Mouse (Mus musculus): ENCODE measurements around the gene Syce1. TPM values are rescaled to one million over a fixed set of nuclear protein-coding genes. Genes with fewer than 3 reads are reported as not detected.
"Not testable (repeated sequence)": the region's sequence is repeated elsewhere in the genome, so short reads cannot be mapped to it uniquely, and the experiment has no call there.

Gene Syce1
- polyA plus RNA-seq, 1 experiment from 2014 or later = 0.70 TPM

- Histone ChIP-seq H3K4me3 (ENCODE audit: low read depth, low read length) (no peak overlapping the region), H3K4me1 (ENCODE audit: control insufficient read depth, insufficient read depth, low read length) (no peaks in the 10 kb centered on the region), H3K27ac (ENCODE audit: low read depth, low read length) (no peak overlapping the region), H3K9me3 (replicated peaks; ENCODE audit: control insufficient read depth, low read length) (no peaks in the 10 kb centered on the region), H3K36me3 (ENCODE audit: control insufficient read depth, insufficient read depth, low read length) (no peaks in the 10 kb centered on the region), H3K9ac (ENCODE audit: low read depth, low read length) (no peak overlapping the region), H3K4me2 (no peak overlapping the region), H3K27me3 (ENCODE audit: control insufficient read depth, insufficient read depth, low read length) (no peaks in the 10 kb centered on the region)
- WGBS (ENCODE audit: insufficient replicate concordance) = 76% methylated on average over 3 of the region's 3 CpGs
- no peak for ATAC-seq (replicated peaks; ENCODE audit: insufficient number of reproducible peaks, low FRiP score, low TSS enrichment)
These were observed 10.0 kb upstream of the Syce1 start for GRCm38 (mm10) chr7:140797619-140798018.

GRCm38 (mm10) chr7:140793541-140793940 lies 5.9 kb upstream of the Syce1 start:
- Histone ChIP-seq H3K4me2 (no peak overlapping the region), H3K4me3 (ENCODE audit: low read depth, low read length) (no peak overlapping the region), H3K27ac (ENCODE audit: low read depth, low read length) (no peak overlapping the region), H3K27me3 (ENCODE audit: control insufficient read depth, insufficient read depth, low read length) (no peaks in the 10 kb centered on the region), H3K9me3 (replicated peaks; ENCODE audit: control insufficient read depth, low read length) (no peaks in the 10 kb centered on the region), H3K4me1 (ENCODE audit: control insufficient read depth, insufficient read depth, low read length) (no peaks in the 10 kb centered on the region), H3K36me3 (ENCODE audit: control insufficient read depth, insufficient read depth, low read length) (no peaks in the 10 kb centered on the region), H3K9ac (ENCODE audit: low read depth, low read length) (no peak overlapping the region)
- no peak for ATAC-seq (replicated peaks; ENCODE audit: insufficient number of reproducible peaks, low FRiP score, low TSS enrichment)
- WGBS (ENCODE audit: insufficient replicate concordance) = 63% methylated on average over 4 of the region's 4 CpGs

GRCm38 (mm10) chr7:140788053-140788435 lies 392 bp upstream of the Syce1 start:
- H3K4me3 ChIP-seq (ENCODE audit: low read depth, low read length) = no peak overlapping the region
- H3K27me3 ChIP-seq (ENCODE audit: control insufficient read depth, insufficient read depth, low read length) = no peaks in the 10 kb centered on the region
- H3K9ac ChIP-seq (ENCODE audit: low read depth, low read length) = no peak overlapping the region
- no peaks in the 10 kb centered on the region for H3K9me3 ChIP-seq (replicated peaks; ENCODE audit: control insufficient read depth, low read length)
- H3K4me1 ChIP-seq (ENCODE audit: control insufficient read depth, insufficient read depth, low read length) = no peaks in the 10 kb centered on the region
- no peak overlapping the region for H3K27ac ChIP-seq (ENCODE audit: low read depth, low read length)
- no peaks in the 10 kb centered on the region for H3K36me3 ChIP-seq (ENCODE audit: control insufficient read depth, insufficient read depth, low read length)
- whole genome bisulfite sequencing (ENCODE audit: insufficient replicate concordance) = 82% methylated on average over 7 of the region's 7 CpGs
- no peak; the same call in 1 of the 2 replicates for ATAC-seq (replicated peaks; ENCODE audit: insufficient number of reproducible peaks, low FRiP score, low TSS enrichment)
- H3K4me2 ChIP-seq = no peak overlapping the region

- Histone ChIP-seq H3K9me3 (replicated peaks; ENCODE audit: control insufficient read depth, low read length) (no peaks in the 10 kb centered on the region), H3K4me2 (no peak overlapping the region), H3K4me3 (ENCODE audit: low read depth, low read length) (no peak overlapping the region), H3K36me3 (ENCODE audit: control insufficient read depth, insufficient read depth, low read length) (no peaks in the 10 kb centered on the region), H3K27ac (ENCODE audit: low read depth, low read length) (no peak overlapping the region), H3K9ac (ENCODE audit: low read depth, low read length) (no peak overlapping the region), H3K4me1 (ENCODE audit: control insufficient read depth, insufficient read depth, low read length) (no peaks in the 10 kb centered on the region), H3K27me3 (ENCODE audit: control insufficient read depth, insufficient read depth, low read length) (no peaks in the 10 kb centered on the region)
- ATAC-seq (replicated peaks; ENCODE audit: insufficient number of reproducible peaks, low FRiP score, low TSS enrichment) = no peak
- 79% methylated on average over 4 of the region's 4 CpGs for WGBS (ENCODE audit: insufficient replicate concordance)
These were observed 7.1 kb downstream of the Syce1 start for GRCm38 (mm10) chr7:140780548-140780947.

GRCm38 (mm10) chr7:140765888-140766739 lies 21.5 kb downstream of the Syce1 start:
- Histone ChIP-seq H3K4me2 (no peak overlapping the region), H3K27ac (ENCODE audit: low read depth, low read length) (no peak overlapping the region), H3K4me1 (ENCODE audit: control insufficient read depth, insufficient read depth, low read length) (no peaks in the 10 kb centered on the region), H3K9ac (ENCODE audit: low read depth, low read length) (no peak overlapping the region), H3K36me3 (ENCODE audit: control insufficient read depth, insufficient read depth, low read length) (no peaks in the 10 kb centered on the region), H3K27me3 (ENCODE audit: control insufficient read depth, insufficient read depth, low read length) (no peaks in the 10 kb centered on the region), H3K9me3 (replicated peaks; ENCODE audit: control insufficient read depth, low read length) (no peaks in the 10 kb centered on the region), H3K4me3 (ENCODE audit: low read depth, low read length) (no peak overlapping the region)
- ATAC-seq (replicated peaks; ENCODE audit: insufficient number of reproducible peaks, low FRiP score, low TSS enrichment) = no peak
- 61% methylated on average over 12 of the region's 12 CpGs for WGBS (ENCODE audit: insufficient replicate concordance)

GRCm38 (mm10) chr7:140765391-140765790 lies 22.3 kb downstream of the Syce1 start:
- H3K4me1 ChIP-seq (ENCODE audit: control insufficient read depth, insufficient read depth, low read length); H3K36me3 ChIP-seq (ENCODE audit: control insufficient read depth, insufficient read depth, low read length); H3K9me3 ChIP-seq (replicated peaks; ENCODE audit: control insufficient read depth, low read length); H3K4me3 ChIP-seq (ENCODE audit: low read depth, low read length); H3K9ac ChIP-seq (ENCODE audit: low read depth, low read length); H3K27ac ChIP-seq (ENCODE audit: low read depth, low read length); ATAC-seq (replicated peaks; ENCODE audit: insufficient number of reproducible peaks, low FRiP score, low TSS enrichment); H3K27me3 ChIP-seq (ENCODE audit: control insufficient read depth, insufficient read depth, low read length); H3K4me2 ChIP-seq: not testable (repeated sequence)
- 61% methylated on average over 1 of the region's 1 CpGs for WGBS (ENCODE audit: insufficient replicate concordance)

- no peaks in the 10 kb centered on the region for H3K9me3 ChIP-seq (replicated peaks; ENCODE audit: control insufficient read depth, low read length)
- no peak for ATAC-seq (replicated peaks; ENCODE audit: insufficient number of reproducible peaks, low FRiP score, low TSS enrichment)
- H3K4me1 ChIP-seq (ENCODE audit: control insufficient read depth, insufficient read depth, low read length) = no peaks in the 10 kb centered on the region
- 79% methylated on average over 7 of the region's 7 CpGs for WGBS (ENCODE audit: insufficient replicate concordance)
- no peak within 1 kb of the TSS for H3K4me2 ChIP-seq
- no peak within 1 kb of the TSS for H3K9ac ChIP-seq (ENCODE audit: low read depth, low read length)
- no peaks in the 10 kb centered on the region for H3K27me3 ChIP-seq (ENCODE audit: control insufficient read depth, insufficient read depth, low read length)
- no peak within 1 kb of the TSS for H3K27ac ChIP-seq (ENCODE audit: low read depth, low read length)
- no peak within 1 kb of the TSS for H3K4me3 ChIP-seq (ENCODE audit: low read depth, low read length)
- no peaks in the 10 kb centered on the region for H3K36me3 ChIP-seq (ENCODE audit: control insufficient read depth, insufficient read depth, low read length)
These were observed 24.1 kb downstream of the Syce1 start, which contains the start of gene Cyp2e1 for GRCm38 (mm10) chr7:140763447-140764020. Gene Cyp2e1 (plus strand): TSS chr7:140763739.

GRCm38 (mm10) chr7:140760647-140761046 lies 27.0 kb downstream of the Syce1 start:
- Histone ChIP-seq H3K4me2 (no peak overlapping the region), H3K36me3 (ENCODE audit: control insufficient read depth, insufficient read depth, low read length) (no peaks in the 10 kb centered on the region), H3K27ac (ENCODE audit: low read depth, low read length) (no peak overlapping the region), H3K4me3 (ENCODE audit: low read depth, low read length) (no peak overlapping the region), H3K27me3 (ENCODE audit: control insufficient read depth, insufficient read depth, low read length) (no peaks in the 10 kb centered on the region), H3K9ac (ENCODE audit: low read depth, low read length) (no peak overlapping the region), H3K4me1 (ENCODE audit: control insufficient read depth, insufficient read depth, low read length) (no peaks in the 10 kb centered on the region), H3K9me3 (replicated peaks; ENCODE audit: control insufficient read depth, low read length) (no peaks in the 10 kb centered on the region)
- ATAC-seq (replicated peaks; ENCODE audit: insufficient number of reproducible peaks, low FRiP score, low TSS enrichment) = no peak

All from heart, embryonic 11.5 days (tissue).